Mouse (Mus musculus) right cerebral cortex, postnatal 36 days (tissue): ENCODE measurements at regions not wholly inside any gene's neighbourhood (a gene's known extent, or its start where the extent isn't known, plus 50 kb on each side); places are given as distances from the start of the nearest gene placed in this dataset.

Source experiments
- DNase-seq, 2 experiments: peaks; one replicate each; pipeline ENCODE4 v3.0.0; 2022; ENCODE audit warnings: low spot score in 2 of 2, mixed read lengths in 1 of 2

GRCm38 (mm10) chr5:60599460-60600299 is 1208.9 kb upstream of the G6pd2 start:
- no peak for DNase-seq

GRCm38 (mm10) chr5:60600300-60600648 is 1208.3 kb upstream of the G6pd2 start:
- no peak for DNase-seq

DNA sequence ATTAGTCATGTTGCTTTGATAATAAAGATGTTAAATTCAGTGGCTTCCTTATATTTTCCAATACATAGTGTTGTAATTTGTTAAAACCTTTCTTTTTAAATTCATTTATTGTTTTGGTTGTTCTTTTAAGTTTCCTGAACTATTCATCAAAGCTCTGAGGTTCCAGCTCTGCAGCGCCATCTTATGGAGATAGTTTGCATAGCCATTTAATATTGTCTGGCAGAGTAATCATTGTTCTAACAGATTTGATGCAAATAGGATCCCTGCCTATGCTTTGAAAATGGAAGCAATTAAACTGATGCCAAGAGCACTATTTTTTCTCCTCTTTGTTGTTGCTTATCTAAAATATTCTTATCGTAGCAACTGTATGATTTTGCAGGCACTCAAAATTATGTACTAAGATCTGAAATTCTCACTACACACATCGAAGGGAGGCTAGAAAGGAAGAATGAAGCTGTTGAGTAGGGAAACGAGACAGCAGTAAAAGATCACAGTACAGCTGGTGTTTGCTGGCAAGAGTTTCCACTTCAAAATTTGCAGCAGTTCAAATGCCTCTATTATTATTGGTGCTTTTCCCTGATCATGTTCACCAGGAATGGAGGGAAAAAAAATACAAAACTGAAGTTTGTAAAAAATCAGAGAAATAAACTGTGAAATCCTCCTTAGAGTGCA is 1199.5 kb upstream of the G6pd2 start:
- DNase-seq: peak; percentile 6 to 12
